Mouse (Mus musculus) kidney, postnatal 25 days (tissue): ENCODE results near the gene Apbb1ip.

Experiments
- DNase-seq, 2 experiments: peaks; one replicate each; pipeline ENCODE4 v3.0.0; 2021; ENCODE audit warnings: mixed read lengths in 2 of 2

Apbb1ip gene

GRCm38 (mm10) chr2:22773549-22774180, at the start of gene Apbb1ip:
Gene Apbb1ip, plus strand, starts transcription at chr2:22774094.
- no peak for DNase-seq

- DNase-seq = no peak
These were observed 46.8 kb upstream of the Apbb1ip start for GRCm38 (mm10) chr2:22727113-22727512.

- DNase-seq = no peak
These were observed 37.8 kb upstream of the Apbb1ip start for GRCm38 (mm10) chr2:22736134-22736533.

DNA sequence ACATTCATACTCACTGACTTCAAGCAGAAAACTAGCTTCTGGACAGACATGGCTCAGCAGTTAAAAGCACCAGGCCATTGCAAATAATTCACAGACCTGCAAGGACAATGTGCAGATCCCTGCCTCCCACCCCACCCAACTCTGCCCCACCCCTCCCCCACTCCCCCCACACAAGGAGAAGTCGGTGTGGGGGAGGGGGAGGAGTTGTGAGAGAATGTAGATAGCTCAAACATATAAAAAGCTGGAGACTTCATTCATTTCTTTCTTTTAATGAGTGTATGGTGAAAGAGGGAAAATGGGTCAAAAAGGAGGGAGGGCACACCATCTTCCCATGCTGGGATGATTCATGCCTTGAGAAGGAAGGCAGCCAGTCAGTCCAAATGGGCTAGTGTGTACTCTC, 34.5 kb upstream of the Apbb1ip start:
- DNase-seq = peak; percentile 21 to 37

DNA sequence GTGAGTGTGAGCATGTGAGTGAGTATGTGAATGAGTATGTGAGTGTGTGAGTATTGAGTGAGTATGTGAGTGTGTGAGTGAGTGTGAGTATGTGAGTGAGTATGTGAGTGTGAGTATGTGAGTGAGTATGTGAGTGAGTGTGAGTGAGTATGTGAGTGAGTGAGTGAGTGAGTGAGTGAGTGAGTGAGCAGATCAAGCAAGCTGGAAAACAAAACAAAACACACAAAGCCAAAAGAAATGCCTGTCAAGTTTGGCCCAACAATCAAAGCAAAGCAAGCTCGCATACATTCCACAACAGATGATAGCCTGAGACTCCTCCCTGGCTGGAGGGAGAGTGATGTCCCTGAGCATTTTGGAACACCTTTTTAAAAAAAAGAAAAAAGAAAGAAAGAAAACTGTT, 33.5 kb upstream of the Apbb1ip start:
- DNase-seq = no peak

DNA sequence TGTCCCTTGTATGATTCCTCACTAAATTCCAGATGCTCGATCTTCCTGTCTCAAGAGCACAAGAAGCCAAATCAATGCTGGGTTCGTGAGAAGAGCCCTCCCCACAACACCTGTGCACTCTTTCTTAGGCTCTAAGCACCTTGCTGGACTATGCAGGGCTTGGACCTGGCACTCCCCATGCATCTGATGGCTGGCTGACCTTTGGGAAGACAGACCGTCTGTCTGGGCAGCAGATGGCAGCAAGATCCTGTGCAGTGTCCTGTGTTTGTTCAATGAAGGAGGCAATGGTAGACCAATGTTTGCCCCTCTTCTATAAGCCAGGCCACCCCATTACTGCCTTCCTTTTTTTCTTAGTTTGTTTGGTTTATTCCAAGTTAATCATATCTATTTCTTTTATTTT, 32.7 kb upstream of the Apbb1ip start:
- DNase-seq = no peak

DNA sequence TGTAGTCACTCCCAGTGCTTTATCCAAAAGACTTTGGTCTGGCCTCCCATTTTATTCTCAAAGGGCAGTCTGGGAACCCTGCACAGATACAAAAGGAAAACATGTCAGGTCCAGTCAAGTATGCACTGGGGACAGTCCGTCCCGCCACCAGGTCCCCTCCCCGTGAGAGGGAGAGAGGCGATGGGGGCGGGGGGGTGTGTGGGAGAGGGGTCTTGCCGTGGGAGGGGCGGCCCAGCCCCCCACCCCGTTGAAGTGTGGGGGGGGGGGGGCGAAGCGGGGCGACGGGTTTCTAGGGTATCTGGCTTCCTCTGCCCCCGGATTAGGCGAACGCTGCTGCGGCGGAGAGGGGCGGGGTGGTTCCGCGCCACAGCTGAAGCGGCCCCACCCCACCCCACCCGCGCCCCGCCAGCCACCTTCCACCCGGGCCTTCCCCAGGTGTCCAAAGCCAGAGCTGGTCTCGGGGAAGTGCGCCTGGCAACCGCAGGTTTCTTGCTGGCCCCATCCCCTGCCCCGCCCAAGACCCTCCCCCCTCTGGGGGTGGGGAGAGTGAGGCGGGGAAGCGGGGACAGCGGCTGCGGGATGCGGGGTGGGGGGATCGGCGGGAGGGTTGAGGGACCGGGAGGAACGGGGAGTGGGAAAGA, 29.7 kb upstream of the Apbb1ip start:
- peak; percentile 8 to 56 for DNase-seq

DNA sequence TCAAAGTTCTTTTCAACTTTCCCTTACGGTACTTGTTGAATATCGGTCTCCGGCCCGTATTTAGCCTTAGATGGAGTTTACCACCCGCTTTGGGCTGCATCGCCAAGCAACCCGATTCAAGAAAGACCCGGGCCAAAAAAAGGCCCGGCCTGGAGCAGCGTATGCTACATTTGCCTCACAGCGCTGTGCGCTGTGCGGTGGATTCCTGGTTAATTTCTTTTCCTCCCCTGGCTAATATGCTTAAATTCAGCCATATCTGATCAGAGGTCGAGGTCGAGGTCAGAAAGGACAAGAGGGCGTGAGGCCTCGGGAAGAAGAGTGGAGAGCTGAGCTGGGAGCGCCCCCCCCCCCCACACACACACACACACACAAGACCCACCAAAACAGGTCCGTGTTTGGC, 29.0 kb upstream of the Apbb1ip start:
- no peak for DNase-seq

GRCm38 (mm10) chr2:22746785-22747184, 27.1 kb upstream of the Apbb1ip start:
- DNase-seq = no peak

- DNase-seq = no peak
These were observed 26.0 kb upstream of the Apbb1ip start for GRCm38 (mm10) chr2:22747941-22748340.

- DNase-seq = no peak
These were observed 24.1 kb upstream of the Apbb1ip start for GRCm38 (mm10) chr2:22749761-22750160.

DNA sequence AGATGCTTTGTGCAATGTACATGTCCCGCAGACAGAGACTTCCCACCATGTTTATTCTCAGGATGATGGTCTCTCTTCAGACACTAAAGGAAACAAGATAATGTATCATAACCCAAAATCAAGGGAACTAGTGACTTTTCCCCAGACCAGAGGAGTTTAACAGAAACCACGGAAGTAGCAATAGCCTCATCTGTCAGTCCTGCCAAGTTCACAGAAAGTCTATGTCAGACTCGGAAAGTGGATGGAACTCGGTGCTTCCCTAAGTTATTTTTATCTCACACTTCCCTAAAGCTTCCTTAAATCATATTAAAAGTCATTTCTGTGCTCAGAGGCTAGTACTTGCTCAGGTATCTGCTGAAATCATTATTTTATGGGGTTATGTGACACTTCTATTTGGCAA, 21.4 kb upstream of the Apbb1ip start:
- no peak for DNase-seq

DNA sequence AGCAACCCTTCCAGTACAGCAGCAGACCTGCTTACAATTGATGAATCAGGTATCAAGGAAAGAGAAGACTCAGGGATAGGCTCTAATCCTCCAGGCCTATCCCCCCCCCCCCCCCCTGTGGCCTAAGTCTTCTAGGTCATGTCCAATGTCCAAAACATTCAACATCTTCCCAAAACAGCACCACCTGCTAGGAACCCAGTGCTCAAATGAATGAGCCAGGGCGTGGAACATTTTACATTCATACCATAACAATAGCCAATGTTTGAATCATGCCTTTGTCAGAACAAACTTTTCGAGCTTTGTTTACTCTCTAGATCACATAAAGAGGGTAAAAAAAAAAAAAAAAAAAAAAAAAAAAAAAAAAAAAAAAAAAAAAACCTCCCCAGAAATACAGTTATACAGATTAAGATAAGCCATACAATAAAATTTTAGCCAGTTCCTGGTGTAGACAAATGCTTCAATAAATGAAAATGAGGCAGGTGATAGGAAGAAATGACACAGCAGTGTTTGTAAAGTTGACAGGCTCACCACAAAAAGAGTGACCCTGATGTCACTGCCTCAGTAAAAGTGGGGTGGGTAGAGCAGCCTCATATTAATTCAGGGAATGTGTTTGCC, 20.3 kb upstream of the Apbb1ip start:
- no peak for DNase-seq

- DNase-seq = no peak
These were observed 19.6 kb upstream of the Apbb1ip start for GRCm38 (mm10) chr2:22754222-22754824.

- no peak for DNase-seq
These were observed 18.3 kb upstream of the Apbb1ip start for GRCm38 (mm10) chr2:22755561-22755960.

DNA sequence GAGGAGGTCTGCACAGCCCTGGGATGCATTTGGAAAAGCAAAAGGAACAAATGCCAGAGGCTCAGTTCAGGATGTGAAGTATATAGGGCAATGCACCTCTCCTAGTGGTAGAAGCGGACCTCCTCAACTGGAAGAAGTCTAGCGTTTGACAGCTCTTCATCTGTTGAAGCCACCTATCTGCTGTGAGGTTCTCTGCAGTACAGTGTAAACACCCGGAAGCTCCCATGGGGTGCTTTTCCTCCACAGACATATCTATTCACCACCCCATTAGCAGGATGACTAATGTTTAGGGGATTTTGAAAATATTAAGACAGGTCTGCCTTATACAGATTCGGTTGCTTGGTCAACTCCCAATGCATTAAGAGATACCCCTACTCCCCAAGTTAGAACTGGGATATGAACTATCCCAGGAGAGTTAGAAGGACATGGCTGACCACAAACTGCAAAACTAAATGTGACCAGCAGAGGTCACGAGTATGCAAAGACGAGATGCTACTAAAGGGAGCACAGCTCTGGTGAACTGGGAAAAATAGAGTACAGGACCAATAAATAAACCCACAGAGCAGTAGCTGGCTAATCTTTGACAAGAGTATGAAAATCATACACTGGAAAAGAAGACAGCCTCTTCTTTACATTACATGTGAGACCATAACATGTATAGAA, 15.5 kb upstream of the Apbb1ip start:
- DNase-seq = peak; percentile 49 to 81

- DNase-seq = no peak
These were observed 13.4 kb upstream of the Apbb1ip start for GRCm38 (mm10) chr2:22760452-22760851.

GRCm38 (mm10) chr2:22761103-22761521, 12.8 kb upstream of the Apbb1ip start:
- DNase-seq = no peak

- DNase-seq = no peak
These were observed 9.0 kb upstream of the Apbb1ip start for GRCm38 (mm10) chr2:22764774-22765387.

DNA sequence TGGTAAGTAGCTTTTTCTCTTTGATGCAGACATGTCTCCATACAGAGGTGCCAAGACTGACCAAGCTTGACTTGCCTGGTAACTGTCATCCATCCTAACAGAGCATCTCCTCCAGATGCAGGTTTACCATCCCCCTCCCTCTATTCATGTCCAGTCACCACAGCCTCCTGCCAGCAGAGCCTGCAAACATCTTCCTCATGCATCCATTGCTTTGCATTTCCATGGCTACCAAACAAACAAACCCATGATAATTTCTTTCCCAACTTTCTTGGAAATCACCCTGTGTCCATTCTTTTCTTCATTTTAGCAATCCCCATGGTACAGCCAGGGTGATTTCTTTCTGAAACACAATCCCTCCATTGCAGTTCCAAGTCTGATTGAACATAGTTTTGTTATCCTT, 2.6 kb upstream of the Apbb1ip start:
- DNase-seq = no peak

DNA sequence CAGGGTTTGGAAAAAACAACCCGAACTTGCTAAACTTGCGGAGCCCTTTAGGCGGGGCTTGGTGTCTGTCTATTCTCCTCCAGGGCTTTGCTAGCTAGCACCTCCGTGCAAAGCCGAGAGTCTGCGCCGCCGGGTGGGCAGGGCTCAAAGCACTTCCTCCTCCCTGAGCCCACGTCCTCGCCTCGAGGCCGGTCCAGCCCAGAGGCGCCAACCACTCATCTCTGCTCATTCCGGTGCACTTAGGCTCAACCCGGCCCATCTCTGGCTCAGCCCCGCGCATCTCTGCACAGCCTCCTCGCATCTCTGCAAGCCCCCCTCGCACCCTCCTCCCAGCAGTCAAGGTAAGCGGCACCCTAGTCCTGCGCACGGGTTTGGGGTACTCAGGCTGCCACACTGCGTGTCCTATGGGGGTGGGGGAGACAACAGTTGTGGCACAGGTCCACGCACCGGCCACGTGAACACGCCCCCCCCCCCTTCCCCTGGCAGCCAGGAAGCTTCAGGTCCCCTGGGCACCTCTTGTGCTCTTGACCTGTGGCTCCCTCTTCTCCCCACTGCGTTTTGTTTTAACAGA, 372 bp downstream of the Apbb1ip start:
- peak; percentile 37 to 58 for DNase-seq

DNA sequence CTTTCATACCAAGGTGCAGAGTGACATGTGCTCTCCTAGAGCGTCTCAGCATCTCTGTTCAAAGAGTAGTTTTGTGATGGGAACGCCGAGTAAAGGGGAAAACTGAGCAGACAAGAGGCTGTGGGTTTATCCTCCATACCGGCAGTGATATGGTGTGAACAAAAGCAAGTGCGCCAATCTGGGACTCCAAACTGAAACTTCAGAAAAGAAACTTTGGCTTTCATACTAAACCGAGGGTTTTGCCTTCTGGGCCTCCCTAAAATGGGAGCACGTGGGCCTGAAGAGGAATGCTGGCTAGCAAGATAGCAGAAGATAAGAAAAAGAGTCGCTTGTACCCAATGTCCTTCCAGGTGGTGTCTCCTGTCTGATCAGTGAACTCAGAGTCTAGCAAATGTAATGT, 1.3 kb downstream of the Apbb1ip start:
- DNase-seq = no peak

DNA sequence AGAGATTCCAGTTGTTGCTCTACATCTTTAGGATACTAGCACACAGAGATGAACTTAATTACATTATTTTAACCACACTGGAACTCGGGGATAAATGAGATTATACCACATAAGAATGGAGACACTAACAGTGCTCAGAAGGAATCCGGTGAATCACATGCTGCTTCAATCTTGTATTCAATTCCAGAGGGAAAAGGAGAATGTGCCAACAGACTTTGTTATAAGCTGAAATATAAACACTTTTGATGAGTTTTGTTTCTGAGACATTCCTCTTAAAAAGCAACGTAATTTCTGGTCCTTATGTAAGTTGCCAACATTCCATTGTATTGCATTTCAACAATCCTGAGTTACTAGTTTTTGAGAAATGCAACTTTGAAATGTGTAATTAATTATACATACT, 1.8 kb downstream of the Apbb1ip start:
- no peak for DNase-seq
